Mouse (Mus musculus): ENCODE measurements around the gene Cstad.

The Cstad gene

GRCm38 (mm10) chr2:30595796-30596195, 956 bp downstream of the Cstad start:
- in situ Hi-C loops (cut with MboI, MseI), result no loop called here

- in situ Hi-C loops (cut with MboI, MseI), result no loop called here
Measured at GRCm38 (mm10) chr2:30599621-30600020, 4.8 kb downstream of the Cstad start.

GRCm38 (mm10) chr2:30600291-30600690, 5.5 kb downstream of the Cstad start:
- in situ Hi-C loops (cut with MboI, MseI), result no loop called here

GRCm38 (mm10) chr2:30600965-30601841, 6.4 kb downstream of the Cstad start:
- in situ Hi-C loops (cut with MboI, MseI), result no loop called here

- in situ Hi-C loops (cut with MboI, MseI), result no loop called here
Measured at GRCm38 (mm10) chr2:30602451-30602850, 7.6 kb downstream of the Cstad start.

GRCm38 (mm10) chr2:30603731-30604130, 8.9 kb downstream of the Cstad start:
- in situ Hi-C loops (cut with MboI, MseI), result no loop called here

- in situ Hi-C loops (cut with MboI, MseI), result no loop called here
Measured at GRCm38 (mm10) chr2:30604880-30605761, 10.3 kb downstream of the Cstad start.

- in situ Hi-C loops (cut with MboI, MseI), result no loop called here
Measured at GRCm38 (mm10) chr2:30605762-30606051, 10.9 kb downstream of the Cstad start.

GRCm38 (mm10) chr2:30606621-30607052, 11.8 kb downstream of the Cstad start:
- in situ Hi-C loops (cut with MboI, MseI), result no loop called here

- in situ Hi-C loops (cut with MboI, MseI), result no loop called here
Measured at GRCm38 (mm10) chr2:30607941-30608340, 13.1 kb downstream of the Cstad start.

- in situ Hi-C loops (cut with MboI, MseI), result no loop called here
Measured at GRCm38 (mm10) chr2:30608690-30609201, 13.9 kb downstream of the Cstad start.

- in situ Hi-C loops (cut with MboI, MseI), result no loop called here
Measured at GRCm38 (mm10) chr2:30613574-30613973, 18.7 kb downstream of the Cstad start.

GRCm38 (mm10) chr2:30614151-30614923, 19.5 kb downstream of the Cstad start:
- in situ Hi-C loops (cut with MboI, MseI), result no loop called here

GRCm38 (mm10) chr2:30615869-30616268, 21.0 kb downstream of the Cstad start:
- in situ Hi-C loops (cut with MboI, MseI), result loop anchor here in 1 of 2 experiments (5.0 kb wide), 1 partner anchor 396 kb away; no protein-coding TSS in a partner anchor

- in situ Hi-C loops (cut with MboI, MseI), result loop anchor here in 1 of 2 experiments (5.0 kb wide), 1 partner anchor 396 kb away; no protein-coding TSS in a partner anchor
Measured at GRCm38 (mm10) chr2:30616464-30616863, 21.6 kb downstream of the Cstad start.

- in situ Hi-C loops (cut with MboI, MseI), result loop anchor here in 1 of 2 experiments (5.0 kb wide), 1 partner anchor 394 kb away; no protein-coding TSS in a partner anchor
Measured at GRCm38 (mm10) chr2:30618487-30619248, 23.8 kb downstream of the Cstad start.

- in situ Hi-C loops (cut with MboI, MseI), result no loop called here
Measured at GRCm38 (mm10) chr2:30623873-30624272, 29.0 kb downstream of the Cstad start.

- in situ Hi-C loops (cut with MboI, MseI), result no loop called here
Measured at GRCm38 (mm10) chr2:30625296-30625826, 30.5 kb downstream of the Cstad start.

GRCm38 (mm10) chr2:30626058-30626675, 31.3 kb downstream of the Cstad start:
- in situ Hi-C loops (cut with MboI, MseI), result no loop called here

- in situ Hi-C loops (cut with MboI, MseI), result no loop called here
Measured at GRCm38 (mm10) chr2:30627338-30627737, 32.5 kb downstream of the Cstad start.

Data from T-helper 17 cell (primary cell).